Mouse (Mus musculus): Measurements from ENCODE around the gene Erp27. TPM values are rescaled to one million over a fixed set of nuclear protein-coding genes. Genes with fewer than 3 reads are reported as not detected.

Gene Erp27
- total and polyA plus RNA-seq, 3 experiments = 0.39 TPM; not detected in 2

DNA sequence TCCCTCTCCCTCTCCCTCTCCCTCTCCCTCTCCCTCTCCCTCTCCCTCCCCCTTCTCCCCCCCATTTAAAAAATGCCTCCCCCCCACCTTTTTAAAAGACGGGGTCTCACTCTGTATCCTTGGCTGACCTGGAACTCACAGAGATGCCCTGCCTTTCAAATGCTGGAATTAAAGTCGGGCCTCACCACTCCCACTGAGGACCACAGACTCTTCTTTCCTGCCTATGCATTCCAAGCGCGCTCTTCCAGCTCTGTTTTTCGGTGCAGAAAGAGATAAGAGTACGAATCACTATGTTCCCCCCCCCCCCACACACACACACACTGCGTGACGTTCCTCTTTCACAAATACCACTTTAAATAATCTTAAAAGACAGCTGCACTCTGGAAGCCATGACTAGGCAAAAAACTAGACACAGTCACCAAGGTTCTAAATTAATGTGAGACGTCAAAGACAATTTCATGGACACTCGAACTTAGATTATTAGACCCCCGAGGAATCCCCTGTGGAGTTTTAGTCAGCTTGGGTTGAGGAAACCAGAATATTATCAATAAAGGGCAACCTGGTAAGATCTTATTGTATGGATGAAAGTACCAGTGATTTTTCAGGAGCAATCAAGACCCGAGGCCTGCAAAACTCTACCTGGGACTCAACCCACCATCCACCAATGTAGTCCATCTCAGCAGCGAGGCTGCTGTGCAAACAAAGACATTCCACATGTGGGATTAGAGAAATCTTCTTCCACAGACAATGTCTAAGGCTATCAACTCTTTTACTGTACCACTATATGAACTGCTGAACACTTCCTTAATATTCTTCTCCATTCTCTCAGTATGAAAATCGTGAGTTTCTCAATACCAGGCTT, 17.6 kb upstream of the Erp27 start (continued):
- TF ChIP-seq E2F4 (IDR thresholded peaks at IDR 0.05; ENCODE audit: borderline replicate concordance, low read depth, low read length) (no peak), MEF2A (IDR thresholded peaks at IDR 0.05; ENCODE audit: extremely low read depth, insufficient replicate concordance, low read depth, low read length, poor library complexity, severe bottlenecking) (no peak), SIN3A (IDR thresholded peaks at IDR 0.05; ENCODE audit: low read length) (no peak; the same call in none of the 2 replicates), TAL1 (IDR thresholded peaks at IDR 0.05; ENCODE audit: low read length) (peak; percentile 66)

DNA sequence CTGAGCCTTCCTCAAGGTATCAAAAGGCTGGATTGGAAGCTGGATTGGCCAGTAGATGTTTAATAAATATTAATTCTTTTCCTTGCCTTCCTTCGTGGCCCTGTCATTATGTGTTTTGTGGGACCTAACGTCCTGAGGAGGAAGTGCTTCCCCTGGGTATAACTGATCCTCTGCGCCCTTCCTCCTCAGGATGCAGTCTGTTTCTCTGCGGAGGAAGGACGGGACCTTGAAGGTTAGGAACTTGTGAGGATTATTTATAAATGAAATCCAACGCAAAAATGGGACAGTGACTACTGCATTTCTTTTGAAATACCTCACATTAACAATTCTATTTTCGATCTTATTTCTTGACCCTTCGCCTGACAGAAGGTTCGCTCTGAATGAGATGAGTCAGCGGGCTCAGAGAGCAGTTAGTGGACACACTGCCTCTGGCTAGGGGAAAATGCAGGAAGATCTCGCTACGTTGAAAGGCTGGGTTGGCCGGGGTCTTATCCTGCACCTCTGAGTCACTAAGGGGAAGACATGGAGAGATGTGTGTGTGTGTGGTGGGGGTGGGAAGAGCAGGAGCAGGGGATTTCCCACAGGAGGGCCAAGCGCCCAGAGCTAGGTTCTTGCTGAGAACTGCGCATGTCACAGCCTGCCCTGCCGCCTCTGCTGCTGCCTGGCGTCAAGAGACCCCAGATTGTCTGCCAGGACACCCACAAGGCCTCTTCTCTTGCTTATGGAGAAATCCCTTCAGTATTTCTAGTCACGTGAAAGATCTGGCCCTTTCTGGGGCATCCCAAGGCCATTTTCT, 16.5 kb upstream of the Erp27 start:
- TF ChIP-seq USF2 (IDR thresholded peaks at IDR 0.05; ENCODE audit: borderline replicate concordance in 1 of 2, insufficient read depth in 1 of 2, low read depth in 1 of 2, low read length in 2 of 2) (no peak), MXI1 (IDR thresholded peaks at IDR 0.05; ENCODE audit: low read depth, low read length) (no peak), HCFC1 (IDR thresholded peaks at IDR 0.05; ENCODE audit: low read depth, low read length) (no peak), TCF12 (IDR thresholded peaks at IDR 0.05; ENCODE audit: low read depth, low read length) (no peak), GABPA (IDR thresholded peaks at IDR 0.05; ENCODE audit: low read depth, low read length) (no peak), TBP (IDR thresholded peaks at IDR 0.05; ENCODE audit: low read depth, low read length) (0 out of 2 replicates have a peak, but pooled peaks have one; percentile 15), ETS1 (IDR thresholded peaks at IDR 0.05; ENCODE audit: low read depth, low read length) (0 out of 2 replicates have a peak, but pooled peaks have one; percentile 13), NRF1 (IDR thresholded peaks at IDR 0.05; ENCODE audit: insufficient read depth, low read depth, low read length, poor library complexity, severe bottlenecking) (peak; percentile 67), POLR2AphosphoS5 (IDR thresholded peaks at IDR 0.05; ENCODE audit: borderline replicate concordance, low read depth, low read length) (no peak), KAT2A (conservative IDR thresholded peaks at IDR 0.05; ENCODE audit: low read depth, low read length) (no peak), USF1 (IDR thresholded peaks at IDR 0.05; ENCODE audit: low read depth, low read length) (no peak), TAL1 (IDR thresholded peaks at IDR 0.05; ENCODE audit: low read length) (no peak), MAZ (IDR thresholded peaks at IDR 0.05; ENCODE audit: low read depth, low read length) (no peak), CTCF (IDR thresholded peaks at IDR 0.05 in 2 of 3, conservative IDR thresholded peaks at IDR 0.05 in 1 of 3; ENCODE audit: control insufficient read depth in 1 of 3, insufficient read depth in 1 of 3, low read depth in 2 of 3, low read length in 3 of 3, poor library complexity in 1 of 3, severe bottlenecking in 1 of 3) (no peak), CHD1 (IDR thresholded peaks at IDR 0.05; ENCODE audit: low read depth, low read length) (0 out of 2 replicates have a peak, but pooled peaks have one; percentile 49), MAFK (IDR thresholded peaks at IDR 0.05; ENCODE audit: borderline replicate concordance, low read depth, low read length) (no peak), NELFE (IDR thresholded peaks at IDR 0.05; ENCODE audit: low read depth, low read length) (no peak), ZMIZ1 (IDR thresholded peaks at IDR 0.05; ENCODE audit: low read depth, low read length) (no peak), ELF1 (IDR thresholded peaks at IDR 0.05; ENCODE audit: low read depth, low read length) (no peak), MEF2A (IDR thresholded peaks at IDR 0.05; ENCODE audit: extremely low read depth, insufficient replicate concordance, low read depth, low read length, poor library complexity, severe bottlenecking) (no peak), MYC (IDR thresholded peaks at IDR 0.05; ENCODE audit: low read depth, low read length) (no peak), SIN3A (IDR thresholded peaks at IDR 0.05; ENCODE audit: low read length) (peak; percentile 24; the same call in 1 of the 2 replicates), CHD2 (IDR thresholded peaks at IDR 0.05; ENCODE audit: low read length) (no peak), EP300 (IDR thresholded peaks at IDR 0.05; ENCODE audit: low read depth in 1 of 2, low read length in 2 of 2) (peak; percentile 11 to 36; a peak in 2 of 4 replicates)
- no peaks in the 10 kb centered on the region for H3K9me3 ChIP-seq (replicated peaks; ENCODE audit: insufficient read depth, low read length)
- H3K4me1 ChIP-seq (ENCODE audit: control insufficient read depth in 1 of 2, insufficient read depth in 2 of 2, low read length in 2 of 2) = peaks cover 20 to 43% of the 10 kb centered on the region in 2 experiments
- H3K36me3 ChIP-seq (ENCODE audit: control insufficient read depth in 1 of 2, insufficient read depth in 2 of 2, low read length in 2 of 2) = peaks cover 0 to 57% of the 10 kb centered on the region in 2 experiments; a peak in 2 of 4 replicates
- peak overlapping the region; percentile 97 for H3K27ac ChIP-seq (ENCODE audit: control insufficient read depth, low read depth, low read length)
- peak; percentile 71 for DNase-seq (ENCODE audit: low read depth, low spot score)
- peak overlapping the region; percentile 72 for H3K9ac ChIP-seq (ENCODE audit: control insufficient read depth, low read depth, low read length, poor library complexity, severe bottlenecking)
- peaks cover 30% of the 10 kb centered on the region for H3K79me2 ChIP-seq (ENCODE audit: control insufficient read depth, insufficient read depth, low read length, poor library complexity)
- peak overlapping the region; percentile 38 to 62 for H3K4me3 ChIP-seq (ENCODE audit: control insufficient read depth in 1 of 2, insufficient read depth in 1 of 2, low read depth in 2 of 2, low read length in 2 of 2)
- H3K27me3 ChIP-seq (ENCODE audit: control insufficient read depth in 1 of 2, insufficient read depth in 2 of 2, low read length in 2 of 2) = no peaks in the 10 kb centered on the region
